Mouse (Mus musculus): ENCODE measurements around the gene St7.

GRCm38 (mm10) chr6:17990173-17991028, 297.7 kb downstream of the St7 start:
- no peak for TF ChIP-seq POLR2A (IDR thresholded peaks at IDR 0.05; ENCODE audit: control insufficient read depth, extremely low read depth, insufficient read depth, low read length, poor library complexity)
- no peak for TF ChIP-seq CTCF (IDR thresholded peaks at IDR 0.05; ENCODE audit: borderline replicate concordance, control insufficient read depth, extremely low read depth, insufficient read depth, low read length, poor library complexity)
